Mouse (Mus musculus): Measurements from ENCODE around the gene Scgb1b7.
"Not testable (repeated sequence)": the region's sequence is repeated elsewhere in the genome, so short reads cannot be mapped to it uniquely, and the experiment has no call there.

Scgb1b7 gene

GRCm38 (mm10) chr7:31712365-31712764, at the start of gene Scgb1b7:
Scgb1b7 (plus strand) TSS chr7:31712665.
- DNase-seq (ENCODE audit: low spot score in 2 of 2), result not testable (repeated sequence)

- DNase-seq (ENCODE audit: low spot score in 2 of 2), result not testable (repeated sequence)
Observed at GRCm38 (mm10) chr7:31705657-31706056, 6.8 kb upstream of the Scgb1b7 start, which contains the start of gene Scgb2b7. Scgb2b7 (minus strand) TSS chr7:31705757.
